Mouse (Mus musculus): ENCODE measurements around the gene Tff1.

Gene Tff1

DNA sequence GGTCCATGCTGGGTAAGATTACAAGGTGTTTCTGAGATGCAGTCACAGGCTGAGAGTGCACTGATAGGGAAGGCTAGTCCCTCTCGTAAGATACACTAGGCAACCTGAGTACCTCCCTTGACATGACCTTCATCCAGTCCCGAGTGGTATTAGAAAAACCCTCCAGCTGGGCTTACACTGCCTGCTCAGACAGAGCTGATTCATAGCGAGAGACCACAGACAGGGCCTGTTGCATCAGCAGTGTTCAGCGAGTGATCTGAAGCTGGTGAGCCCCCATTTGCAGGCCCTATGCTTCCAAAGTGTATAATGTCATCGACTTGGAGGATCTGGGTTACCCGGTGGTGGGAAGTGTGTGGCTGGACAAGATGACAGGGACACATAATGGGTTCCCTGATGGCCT is at the start of gene Tff1:
Gene Tff1, minus strand, starts transcription at position 151 of the 400 bp plus-strand sequence.
- DNase-seq (ENCODE audit: low spot score in 2 of 2), result no peak

DNA sequence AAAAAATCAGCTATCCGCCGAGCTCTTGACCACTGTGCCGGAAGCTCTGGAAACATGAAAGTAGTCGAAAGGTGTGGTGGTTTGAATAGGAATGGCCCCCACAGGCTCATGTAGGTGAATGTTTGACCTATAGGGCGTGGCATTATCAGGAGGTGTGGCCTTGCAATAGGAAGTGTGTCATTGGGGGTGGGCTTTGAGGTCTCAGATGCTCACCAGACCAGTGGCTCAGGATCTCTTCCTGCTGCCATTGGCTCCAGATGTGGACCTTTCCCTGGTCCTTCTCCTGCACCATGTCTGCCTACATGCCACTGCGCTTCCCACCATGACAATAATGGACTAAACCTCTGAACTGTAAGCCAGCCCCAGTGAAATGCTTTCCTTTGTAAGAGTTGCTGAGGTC is 46.8 kb upstream of the Tff1 start:
- DNase-seq (ENCODE audit: low spot score in 2 of 2), result no peak

DNA sequence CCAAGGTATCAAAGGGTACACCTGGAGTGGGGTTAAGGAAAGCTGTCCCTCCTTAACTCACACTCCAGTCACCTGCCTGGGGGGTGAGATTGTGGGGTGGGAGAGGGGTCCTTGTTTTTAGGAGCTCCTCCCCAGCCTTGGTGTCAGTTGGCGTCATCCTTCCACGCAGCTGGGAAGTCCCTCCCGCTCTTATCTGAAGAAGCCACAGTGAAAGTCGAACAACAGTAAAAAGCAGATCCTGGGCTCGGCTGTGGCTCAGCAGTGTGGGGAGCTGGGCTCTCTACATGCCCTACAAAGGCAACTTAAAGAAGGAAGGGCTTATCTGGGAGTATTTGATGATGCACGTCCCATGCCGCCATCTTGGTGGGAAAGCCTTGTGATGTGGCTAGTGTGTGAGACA is 45.2 kb upstream of the Tff1 start:
- DNase-seq (ENCODE audit: low spot score in 2 of 2), result no peak

DNA sequence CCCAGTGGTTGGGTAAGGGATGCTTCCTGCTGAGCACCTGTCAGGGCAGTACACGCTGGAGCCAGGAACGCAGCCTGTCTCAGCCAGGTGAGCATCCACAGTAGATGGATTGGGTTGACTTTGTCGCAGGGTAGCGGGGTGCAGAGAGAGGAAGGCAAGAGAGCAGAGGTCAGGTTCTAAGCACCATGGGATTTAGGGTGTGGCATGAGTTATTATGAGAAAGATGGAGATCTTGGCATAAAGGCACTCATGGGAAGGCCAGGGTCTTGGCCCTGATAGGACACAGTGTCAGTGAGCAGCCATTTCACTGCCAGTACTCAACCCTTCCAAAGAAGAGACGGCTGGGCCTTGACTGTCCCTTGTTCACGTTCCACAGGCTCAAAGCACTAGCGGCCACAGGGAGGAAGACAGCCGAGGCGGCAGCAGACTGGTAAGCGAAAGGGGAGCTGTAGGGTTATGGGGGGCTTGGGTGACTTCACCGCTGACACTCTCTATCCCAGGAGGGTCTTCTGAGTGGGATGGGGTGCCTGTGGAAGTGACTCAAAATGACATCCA is 44.4 kb upstream of the Tff1 start:
- no peak for DNase-seq (ENCODE audit: low spot score in 2 of 2)

DNA sequence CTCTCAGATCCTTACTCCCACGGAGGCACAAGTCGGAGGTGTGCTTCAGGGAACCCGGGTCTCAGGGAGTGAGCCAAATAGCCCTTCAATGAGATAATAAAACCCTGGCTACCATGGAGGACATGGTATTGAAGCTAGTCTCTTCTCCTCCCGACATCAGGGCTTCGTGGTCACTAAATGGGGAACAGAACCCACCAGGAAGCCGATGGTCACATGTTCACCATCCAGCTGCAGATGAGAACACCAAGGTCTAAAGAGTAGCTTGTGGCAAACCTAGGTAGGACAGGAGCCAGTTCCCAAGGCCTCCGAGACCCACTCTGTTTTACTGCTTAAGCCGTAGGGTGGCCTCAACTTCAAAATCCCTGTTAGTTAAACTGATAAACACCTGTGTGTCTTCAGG is 43.6 kb upstream of the Tff1 start:
- DNase-seq (ENCODE audit: low spot score in 2 of 2), result no peak

DNA sequence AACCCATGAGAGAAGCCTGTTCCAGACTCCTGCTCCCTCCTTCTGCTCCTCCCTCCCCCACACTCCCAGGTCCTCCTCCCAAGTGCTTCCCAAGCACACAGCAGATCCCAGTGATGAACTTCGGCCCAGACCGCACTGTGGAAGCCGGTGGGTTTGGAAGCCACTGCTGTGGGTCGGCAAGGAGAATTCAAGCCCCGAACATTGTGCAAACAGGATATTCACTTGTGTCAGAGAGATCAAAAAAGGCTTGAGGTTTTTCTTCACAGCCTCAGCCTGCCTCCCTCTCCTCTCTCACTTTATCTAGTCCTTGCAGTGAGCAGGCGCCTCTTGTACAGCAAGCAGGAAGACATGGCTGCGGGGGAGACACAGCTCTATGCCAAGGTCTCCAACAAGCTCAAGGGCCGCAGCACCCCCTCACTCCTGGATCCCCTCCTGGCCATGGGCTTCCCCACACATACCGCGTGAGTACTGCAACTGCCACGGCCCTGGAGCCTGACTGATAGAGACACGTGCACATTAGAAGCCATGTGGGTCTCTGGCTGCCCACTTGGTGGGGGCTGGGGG is 42.8 kb upstream of the Tff1 start, which contains the start of gene Ubash3a:
Gene Ubash3a, plus strand, starts transcription at position 103 of the 564 bp plus-strand sequence.
- no peak for DNase-seq (ENCODE audit: low spot score in 2 of 2)

DNA sequence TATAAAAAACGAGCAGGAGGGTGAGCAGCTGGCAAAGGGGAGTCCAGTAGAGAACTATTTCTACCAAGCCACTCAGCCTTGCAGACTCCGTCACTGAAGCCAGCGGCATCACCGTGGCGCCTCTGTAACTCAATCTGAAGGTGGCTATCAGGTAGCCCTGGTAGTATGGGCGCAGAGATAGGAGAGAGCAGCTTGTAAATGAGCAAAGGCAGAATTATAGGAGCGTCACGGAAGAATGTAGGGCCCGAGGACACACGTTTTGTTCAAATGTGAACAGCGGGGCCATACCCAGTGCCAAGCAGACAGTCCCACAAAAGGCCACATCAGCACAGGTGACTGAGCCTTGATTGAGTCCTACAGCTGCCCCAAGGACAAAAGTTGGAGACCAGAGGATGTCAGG is 33.8 kb upstream of the Tff1 start, which contains the start of gene Tmprss3:
Gene Tmprss3, minus strand, starts transcription at position 101 of the 400 bp plus-strand sequence.
- DNase-seq (ENCODE audit: low spot score in 2 of 2), result no peak

DNA sequence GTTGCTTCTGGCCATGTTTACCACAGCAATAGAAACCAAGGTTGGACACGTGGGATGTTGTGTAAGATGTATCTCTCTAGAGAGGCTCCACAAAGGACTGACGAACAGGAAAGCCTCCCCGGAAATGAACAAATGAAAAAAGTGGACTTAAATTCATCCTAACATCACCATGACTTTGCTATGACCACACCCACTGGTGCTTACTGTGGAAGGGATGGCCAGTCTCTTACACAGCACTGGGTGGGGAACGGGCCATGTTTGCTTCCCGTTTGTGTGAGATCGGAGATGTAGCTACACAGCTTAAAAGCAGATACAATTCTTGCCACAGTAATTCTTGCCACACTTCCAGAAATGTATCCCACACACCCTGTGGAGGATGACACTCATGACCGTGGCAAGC is 31.2 kb upstream of the Tff1 start:
- DNase-seq (ENCODE audit: low spot score in 2 of 2), result no peak

DNA sequence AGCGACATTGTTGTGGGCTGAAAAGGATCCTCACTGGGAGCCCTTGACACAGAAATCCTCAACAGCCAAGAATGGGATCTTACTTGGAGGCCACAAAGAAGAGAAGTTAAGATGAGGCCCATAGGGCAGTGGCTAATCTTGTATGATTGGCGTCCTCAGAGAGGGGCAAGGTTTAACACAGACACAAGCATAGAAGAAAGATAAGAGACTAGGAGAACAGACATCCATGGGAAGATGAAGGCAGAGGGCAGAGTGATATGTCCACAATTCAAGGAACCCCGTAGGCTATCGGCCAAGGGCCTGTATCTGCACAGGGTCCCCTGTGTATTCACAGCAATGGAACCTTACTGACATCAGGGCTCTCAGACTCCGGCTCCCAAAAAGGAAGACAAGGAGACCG is 30.1 kb upstream of the Tff1 start:
- DNase-seq (ENCODE audit: low spot score in 2 of 2), result no peak

DNA sequence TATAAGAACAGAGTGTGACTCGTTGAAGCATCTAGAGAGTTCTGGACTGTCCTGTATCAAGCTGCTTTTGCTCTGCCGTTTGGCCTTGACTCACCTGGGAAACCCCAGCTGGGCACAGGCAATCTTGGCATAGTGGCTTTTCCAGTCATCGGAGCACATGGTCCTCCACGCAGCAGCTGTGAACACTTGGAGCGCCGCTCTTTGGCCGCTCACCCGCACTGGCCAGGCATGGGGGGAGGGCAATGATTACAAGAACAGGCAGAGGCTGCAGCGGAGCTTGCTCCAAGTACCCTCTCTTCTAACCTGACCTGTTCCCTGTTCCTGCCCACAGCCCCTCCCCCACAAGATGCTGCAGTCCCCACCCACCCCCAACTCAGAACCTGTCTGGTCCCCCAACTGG is 28.3 kb upstream of the Tff1 start:
- no peak for DNase-seq (ENCODE audit: low spot score in 2 of 2)

DNA sequence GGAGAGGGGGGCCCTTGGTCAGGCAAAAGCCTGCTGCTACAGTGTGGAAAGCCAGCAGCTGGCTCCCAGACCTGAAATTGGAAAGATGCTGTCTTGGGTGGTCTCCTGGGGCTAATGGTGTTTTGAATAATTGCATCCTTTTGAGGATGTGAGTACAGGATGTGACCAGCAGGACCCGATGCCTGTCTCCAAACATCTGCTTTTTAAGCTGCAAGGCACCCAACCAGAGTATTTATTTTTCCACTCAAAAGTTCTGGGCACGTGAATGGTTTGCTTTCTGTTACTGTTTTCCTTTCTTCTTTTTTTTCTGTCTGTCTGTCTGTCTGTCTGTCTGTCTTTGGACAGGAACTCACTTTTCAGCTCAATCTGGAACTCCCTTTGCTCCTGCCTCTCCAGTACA is 27.6 kb upstream of the Tff1 start:
- no peak for DNase-seq (ENCODE audit: low spot score in 2 of 2)

DNA sequence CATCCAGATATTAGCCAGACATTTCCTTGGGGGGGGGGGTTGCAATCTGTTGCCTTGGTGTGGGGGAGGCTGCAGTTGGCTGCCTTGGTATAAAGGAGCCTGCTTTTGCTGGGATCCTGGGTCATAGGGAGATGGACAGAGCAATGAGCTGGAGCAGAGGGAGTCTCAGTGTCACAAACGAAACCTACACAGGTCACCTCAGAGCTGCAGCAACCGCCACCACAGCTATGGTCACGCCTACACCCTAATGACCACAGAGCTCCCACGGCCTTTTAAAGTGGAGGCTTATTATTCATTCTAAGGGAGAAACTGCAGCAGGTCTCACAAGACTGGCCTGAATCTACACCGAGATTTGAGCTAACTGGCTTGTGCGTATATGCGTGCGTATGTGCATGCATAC is 26.7 kb upstream of the Tff1 start:
- DNase-seq (ENCODE audit: low spot score in 2 of 2), result no peak

DNA sequence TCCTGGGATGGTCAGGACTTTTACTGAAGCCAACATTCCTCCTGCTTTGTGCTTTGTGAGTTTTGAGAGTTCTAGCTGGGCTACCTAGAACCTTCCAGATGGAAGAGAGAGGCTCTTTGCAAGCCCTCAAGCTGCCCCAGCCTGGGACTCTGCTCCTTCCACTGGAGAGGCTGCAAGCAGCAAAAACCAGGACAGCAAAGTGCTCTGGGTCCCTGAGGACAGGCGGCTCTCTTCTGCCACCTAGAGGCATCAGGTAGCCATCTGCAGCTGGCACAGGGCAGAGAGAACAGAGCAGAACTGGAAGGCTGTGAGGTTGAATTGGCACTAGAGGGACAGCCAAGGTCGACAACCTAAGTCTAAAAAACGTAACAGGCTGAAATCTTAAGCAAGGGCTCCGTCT is 22.3 kb upstream of the Tff1 start:
- DNase-seq (ENCODE audit: low spot score in 2 of 2), result peak; percentile 29 to 34

DNA sequence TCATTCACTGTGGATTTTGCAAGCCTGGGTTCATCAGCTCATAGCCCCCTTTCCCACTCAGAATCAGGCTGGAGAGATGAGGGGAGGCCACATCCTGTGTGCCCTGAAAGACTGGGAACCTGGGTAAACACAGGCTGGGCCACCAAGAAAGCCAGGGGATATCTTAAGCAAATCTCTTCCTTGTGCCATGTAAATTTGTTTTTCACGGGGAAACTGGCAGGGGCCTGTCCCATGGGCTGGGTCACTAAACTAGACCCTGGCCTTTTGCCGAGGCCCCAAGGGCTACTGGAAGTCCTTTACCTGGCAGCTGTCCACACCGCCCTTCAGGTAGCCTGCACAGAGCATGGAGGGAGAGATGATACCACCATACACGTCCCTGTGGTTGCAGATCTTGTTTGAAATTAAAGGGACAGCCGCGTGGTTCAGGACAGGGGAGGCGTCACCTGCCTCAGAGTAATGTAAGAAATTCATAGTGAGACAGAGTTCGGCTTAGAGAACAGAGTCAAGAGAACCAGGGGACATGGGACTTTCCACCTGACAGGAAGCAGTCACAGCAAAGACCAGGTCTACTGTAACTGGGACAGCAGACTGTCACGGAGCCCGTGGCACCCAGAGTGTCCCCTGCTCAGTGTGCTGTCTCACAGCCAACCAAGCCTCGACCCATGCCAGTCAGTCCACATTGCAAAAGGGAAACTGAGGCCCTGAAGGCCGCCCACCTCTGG is 19.4 kb upstream of the Tff1 start:
- DNase-seq (ENCODE audit: low spot score in 2 of 2), result no peak

DNA sequence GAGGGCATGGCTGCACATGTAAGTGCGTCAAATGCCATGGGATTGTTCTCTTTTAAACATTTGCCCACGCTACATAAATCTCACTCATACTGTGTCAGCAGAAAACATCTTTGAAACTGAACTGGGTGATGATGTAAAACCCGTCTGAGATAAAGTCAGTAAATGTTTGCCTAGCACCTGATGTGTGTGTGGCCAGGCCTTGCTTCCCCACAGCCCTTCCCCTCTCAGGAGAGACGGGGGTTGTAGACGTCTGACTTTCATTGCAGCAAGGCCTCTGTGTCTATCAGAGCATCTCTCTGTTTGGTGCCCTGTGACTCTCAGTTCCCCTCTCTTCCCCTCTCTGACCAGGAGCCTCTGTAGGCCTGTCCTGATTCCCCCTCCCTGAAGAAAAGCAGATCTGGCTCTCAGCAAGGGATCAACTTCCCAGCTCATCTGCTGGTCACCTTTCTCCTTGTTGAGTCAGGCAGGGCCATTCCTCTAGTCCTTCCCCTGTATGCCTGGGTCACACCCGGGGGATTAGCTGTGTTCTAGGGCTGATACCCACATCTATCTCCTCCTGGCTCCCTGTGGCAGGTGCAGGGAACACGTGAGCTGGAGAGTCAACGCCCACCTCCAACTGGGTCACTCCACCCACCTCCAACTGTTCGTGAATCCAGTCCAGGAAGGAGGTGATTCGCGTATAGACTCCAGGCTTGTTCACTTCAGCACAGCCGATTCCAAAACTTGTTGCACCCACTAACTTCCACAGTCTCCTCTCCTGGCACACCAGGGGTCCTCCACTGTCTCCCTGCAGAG is 18.3 kb upstream of the Tff1 start:
- DNase-seq (ENCODE audit: low spot score in 2 of 2), result peak; percentile 12 to 13

DNA sequence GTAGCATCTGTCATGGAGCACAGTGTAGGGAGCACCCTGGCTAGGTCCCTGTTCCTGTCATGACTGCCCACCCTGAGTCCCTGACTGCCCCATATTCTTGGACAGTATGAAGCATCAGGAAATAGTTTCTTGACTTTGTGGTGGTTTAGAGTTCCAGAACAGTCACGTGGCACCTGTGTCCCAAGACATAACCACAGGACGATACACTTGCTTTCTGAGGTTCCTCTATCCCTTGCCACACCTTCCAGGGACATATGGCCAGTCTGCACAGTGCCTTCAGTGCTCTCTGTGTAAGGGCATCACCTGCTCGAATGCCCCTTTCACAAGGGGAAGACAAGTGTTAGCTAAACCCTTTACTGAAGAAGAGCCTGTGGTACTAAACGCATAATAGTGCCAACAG is 16.4 kb upstream of the Tff1 start:
- DNase-seq (ENCODE audit: low spot score in 2 of 2), result no peak

DNA sequence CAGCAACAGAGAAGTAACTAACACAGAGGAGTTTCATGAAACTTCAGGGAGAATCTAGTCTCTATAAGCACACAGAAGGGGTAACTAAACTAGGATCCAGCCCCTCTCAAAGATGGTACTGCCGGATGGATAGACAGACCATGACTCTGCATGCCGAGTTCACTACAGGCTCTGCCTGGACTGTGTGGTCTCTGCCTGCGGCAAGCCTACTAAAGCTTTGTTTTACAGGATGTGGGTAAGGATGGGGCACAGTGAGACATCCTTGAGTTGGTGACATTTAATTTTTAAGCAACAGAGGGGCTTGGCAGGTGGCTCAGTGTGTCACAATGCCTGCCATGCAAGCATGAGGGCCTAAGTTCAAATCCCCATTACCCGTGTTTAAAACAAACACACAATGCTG is 11.2 kb upstream of the Tff1 start:
- no peak for DNase-seq (ENCODE audit: low spot score in 2 of 2)

DNA sequence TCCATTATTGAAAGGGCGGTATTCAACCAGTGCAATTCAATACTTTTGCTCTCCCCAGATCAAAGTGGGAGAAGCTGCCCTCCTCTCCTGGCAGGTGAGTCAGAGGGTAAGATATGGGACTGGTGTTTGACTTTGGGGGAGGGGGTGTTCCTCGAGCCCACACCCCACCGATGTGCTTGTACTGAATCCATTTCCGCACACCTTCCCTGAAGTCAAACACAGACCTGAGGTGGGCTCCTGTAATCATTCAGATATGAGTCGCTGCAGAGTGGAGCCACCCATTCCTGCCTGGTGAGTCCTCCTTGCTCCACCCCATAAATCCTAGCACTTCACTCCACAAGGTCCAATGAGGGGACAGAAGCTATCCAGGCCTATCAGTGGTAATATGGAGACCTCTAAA is 4.7 kb upstream of the Tff1 start:
- no peak for DNase-seq (ENCODE audit: low spot score in 2 of 2)

DNA sequence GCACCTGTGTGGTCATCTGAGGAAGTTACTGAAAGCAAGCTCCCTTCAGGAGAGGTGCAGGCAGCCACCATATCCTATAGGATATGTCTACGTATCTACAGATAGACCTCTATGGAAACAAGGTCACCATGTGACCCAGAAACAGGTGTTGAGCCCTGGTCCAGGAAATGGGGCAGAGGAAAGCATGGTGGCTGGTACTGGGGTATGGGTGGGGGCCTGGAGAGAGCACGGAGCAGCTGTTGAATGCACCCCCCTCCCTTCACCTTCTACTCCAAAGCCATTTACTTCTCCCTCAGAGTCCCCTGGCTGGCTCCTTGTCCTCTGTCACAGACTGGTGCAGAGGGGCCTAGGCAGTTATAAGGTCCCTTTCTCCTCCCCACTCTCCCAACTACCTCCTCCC is 1.3 kb downstream of the Tff1 start:
- DNase-seq (ENCODE audit: low spot score in 2 of 2), result no peak

DNA sequence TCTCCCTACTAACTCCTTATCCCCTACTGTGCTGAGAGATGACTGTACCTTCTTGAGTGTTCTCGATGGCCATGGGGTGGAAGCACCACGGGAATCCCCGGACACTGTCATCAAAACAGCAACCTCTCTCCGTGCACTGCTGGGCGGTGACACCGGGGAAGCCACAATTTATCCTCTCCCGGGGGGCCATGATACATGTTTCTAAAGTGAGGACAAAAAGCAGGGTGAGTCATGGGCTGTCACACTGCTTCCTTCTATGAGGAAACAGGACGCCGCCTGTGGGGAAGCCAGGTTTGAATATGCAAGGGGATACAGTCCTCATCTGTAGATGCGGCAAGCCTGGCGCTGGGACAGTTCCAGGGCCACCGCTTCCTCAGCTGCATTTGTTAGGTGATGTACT is 2.5 kb downstream of the Tff1 start:
- DNase-seq (ENCODE audit: low spot score in 2 of 2), result no peak

DNA sequence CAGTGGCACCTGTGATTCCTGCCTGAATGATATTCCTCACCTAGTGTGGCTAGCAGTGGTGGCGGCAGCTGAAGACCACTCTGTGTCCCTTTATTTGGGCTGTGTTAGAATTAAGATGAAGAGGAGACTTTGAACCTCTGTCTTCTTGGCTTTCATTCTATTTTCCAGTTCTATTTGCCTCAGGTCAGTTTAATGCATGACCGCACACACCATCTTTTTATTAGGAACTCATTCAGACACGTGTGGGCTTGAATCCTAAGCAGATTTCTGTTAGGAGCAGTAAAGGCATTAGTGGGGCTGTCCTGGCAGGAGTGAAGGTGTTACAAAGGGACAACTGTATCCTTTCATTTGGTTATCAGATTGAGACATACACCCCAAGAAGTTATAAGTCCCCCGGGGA is 4.8 kb downstream of the Tff1 start:
- no peak for DNase-seq (ENCODE audit: low spot score in 2 of 2)

DNA sequence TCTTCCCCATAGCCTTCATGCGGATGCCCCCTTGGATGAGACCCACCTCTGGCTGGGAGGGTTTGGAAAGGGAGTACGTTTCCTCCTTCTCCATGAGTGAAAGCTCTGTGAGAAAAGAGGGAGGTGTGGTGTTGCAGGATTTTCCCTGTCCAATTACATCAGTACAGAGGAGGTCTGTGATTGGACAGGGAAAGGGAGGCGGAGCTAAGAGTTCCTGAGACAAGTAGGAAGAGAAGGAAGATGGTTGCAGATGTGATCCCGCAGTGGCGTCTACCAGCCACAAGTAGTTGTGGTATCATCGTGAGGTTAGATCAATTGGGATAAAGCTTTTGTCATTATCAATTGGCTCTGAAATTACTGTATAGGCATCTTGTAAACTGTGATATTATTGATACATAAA is 7.2 kb downstream of the Tff1 start:
- no peak for DNase-seq (ENCODE audit: low spot score in 2 of 2)

DNA sequence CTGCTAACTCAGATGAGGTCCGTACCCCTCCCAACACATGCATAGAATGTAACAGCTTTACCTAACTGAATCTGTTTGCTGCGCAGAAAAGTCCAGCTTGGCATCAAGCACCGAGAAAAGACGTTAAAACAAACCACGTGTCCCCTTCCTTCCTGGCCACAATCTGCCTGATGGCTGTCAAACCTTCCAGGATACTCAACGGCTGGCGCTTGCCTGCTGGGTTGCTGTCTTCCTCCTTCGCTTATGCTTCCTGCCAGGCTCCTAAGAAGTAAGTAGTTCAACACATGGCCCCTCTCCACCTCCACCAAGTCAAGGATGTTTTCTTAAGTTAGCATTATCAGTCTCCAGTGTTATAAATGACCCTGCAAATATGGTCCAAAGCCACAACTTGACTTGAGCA is 11.3 kb downstream of the Tff1 start:
- DNase-seq (ENCODE audit: low spot score in 2 of 2), result no peak
